Mouse (Mus musculus): ENCODE data around the gene Hspa5.

Hspa5 gene

GRCm38 (mm10) chr2:34771368-34772226 lies at the start of gene Hspa5:
Gene Hspa5 (plus strand): TSS chr2:34771970.
- Histone ChIP-seq H3K27me3 (ENCODE audit: control insufficient read depth, insufficient read depth, low read length, poor library complexity, severe bottlenecking) (no peaks in the 10 kb centered on the region), H3K36me3 (ENCODE audit: control insufficient read depth, insufficient read depth, low read length, poor library complexity, severe bottlenecking) (peaks cover 23% of the 10 kb centered on the region)
- peak; percentile 100 for DNase-seq (ENCODE audit: low read depth, low spot score)

- no peak for DNase-seq (ENCODE audit: low read depth, low spot score)
- H3K36me3 ChIP-seq (ENCODE audit: control insufficient read depth, insufficient read depth, low read length, poor library complexity, severe bottlenecking) = peaks cover 17% of the 10 kb centered on the region
Measured at GRCm38 (mm10) chr2:34725269-34725668, 46.5 kb upstream of the Hspa5 start.

GRCm38 (mm10) chr2:34727045-34727728 lies 44.6 kb upstream of the Hspa5 start:
- Histone ChIP-seq H3K27me3 (ENCODE audit: control insufficient read depth, insufficient read depth, low read length, poor library complexity, severe bottlenecking) (no peaks in the 10 kb centered on the region), H3K36me3 (ENCODE audit: control insufficient read depth, insufficient read depth, low read length, poor library complexity, severe bottlenecking) (peaks cover 12% of the 10 kb centered on the region)
- DNase-seq (ENCODE audit: low read depth, low spot score) = no peak

More at GRCm38 (mm10) chr2:34725269-34725668, 46.5 kb upstream of the Hspa5 start:
- no peaks in the 10 kb centered on the region for H3K27me3 ChIP-seq (ENCODE audit: control insufficient read depth, insufficient read depth, low read length, poor library complexity, severe bottlenecking)

GRCm38 (mm10) chr2:34736626-34737025 lies 35.1 kb upstream of the Hspa5 start:
- Histone ChIP-seq H3K36me3 (ENCODE audit: control insufficient read depth, insufficient read depth, low read length, poor library complexity, severe bottlenecking) (no peaks in the 10 kb centered on the region), H3K27me3 (ENCODE audit: control insufficient read depth, insufficient read depth, low read length, poor library complexity, severe bottlenecking) (no peaks in the 10 kb centered on the region)
- no peak for DNase-seq (ENCODE audit: low read depth, low spot score)

GRCm38 (mm10) chr2:34737911-34738310 lies 33.9 kb upstream of the Hspa5 start:
- DNase-seq (ENCODE audit: low read depth, low spot score) = no peak
- no peaks in the 10 kb centered on the region for H3K27me3 ChIP-seq (ENCODE audit: control insufficient read depth, insufficient read depth, low read length, poor library complexity, severe bottlenecking)
- H3K36me3 ChIP-seq (ENCODE audit: control insufficient read depth, insufficient read depth, low read length, poor library complexity, severe bottlenecking) = 0 out of 2 replicates have a peak, but pooled peaks cover 1% of the 10 kb centered on the region

GRCm38 (mm10) chr2:34739684-34740391 lies 31.9 kb upstream of the Hspa5 start:
- 0 out of 2 replicates have a peak, but pooled peaks cover 1% of the 10 kb centered on the region for H3K36me3 ChIP-seq (ENCODE audit: control insufficient read depth, insufficient read depth, low read length, poor library complexity, severe bottlenecking)
- DNase-seq (ENCODE audit: low read depth, low spot score) = no peak
- H3K27me3 ChIP-seq (ENCODE audit: control insufficient read depth, insufficient read depth, low read length, poor library complexity, severe bottlenecking) = no peaks in the 10 kb centered on the region

GRCm38 (mm10) chr2:34741390-34742159 lies 30.2 kb upstream of the Hspa5 start:
- H3K36me3 ChIP-seq (ENCODE audit: control insufficient read depth, insufficient read depth, low read length, poor library complexity, severe bottlenecking) = 0 out of 2 replicates have a peak, but pooled peaks cover 1% of the 10 kb centered on the region
- DNase-seq (ENCODE audit: low read depth, low spot score) = no peak
- no peaks in the 10 kb centered on the region for H3K27me3 ChIP-seq (ENCODE audit: control insufficient read depth, insufficient read depth, low read length, poor library complexity, severe bottlenecking)

GRCm38 (mm10) chr2:34742675-34743074 lies 29.1 kb upstream of the Hspa5 start:
- no peak for DNase-seq (ENCODE audit: low read depth, low spot score)
- no peaks in the 10 kb centered on the region for H3K27me3 ChIP-seq (ENCODE audit: control insufficient read depth, insufficient read depth, low read length, poor library complexity, severe bottlenecking)
- H3K36me3 ChIP-seq (ENCODE audit: control insufficient read depth, insufficient read depth, low read length, poor library complexity, severe bottlenecking) = 0 out of 2 replicates have a peak, but pooled peaks cover 1% of the 10 kb centered on the region

- H3K36me3 ChIP-seq (ENCODE audit: control insufficient read depth, insufficient read depth, low read length, poor library complexity, severe bottlenecking) = 0 out of 2 replicates have a peak, but pooled peaks cover 1% of the 10 kb centered on the region
- no peak for DNase-seq (ENCODE audit: low read depth, low spot score)
Measured at GRCm38 (mm10) chr2:34744476-34744875, 27.3 kb upstream of the Hspa5 start.

GRCm38 (mm10) chr2:34745673-34746072 lies 26.1 kb upstream of the Hspa5 start:
- Histone ChIP-seq H3K36me3 (ENCODE audit: control insufficient read depth, insufficient read depth, low read length, poor library complexity, severe bottlenecking) (0 out of 2 replicates have a peak, but pooled peaks cover 1% of the 10 kb centered on the region), H3K27me3 (ENCODE audit: control insufficient read depth, insufficient read depth, low read length, poor library complexity, severe bottlenecking) (no peaks in the 10 kb centered on the region)
- DNase-seq (ENCODE audit: low read depth, low spot score) = no peak

More at GRCm38 (mm10) chr2:34744476-34744875, 27.3 kb upstream of the Hspa5 start:
- H3K27me3 ChIP-seq (ENCODE audit: control insufficient read depth, insufficient read depth, low read length, poor library complexity, severe bottlenecking) = no peaks in the 10 kb centered on the region

GRCm38 (mm10) chr2:34748479-34748878 lies 23.3 kb upstream of the Hspa5 start:
- H3K27me3 ChIP-seq (ENCODE audit: control insufficient read depth, insufficient read depth, low read length, poor library complexity, severe bottlenecking) = no peaks in the 10 kb centered on the region
- no peaks in the 10 kb centered on the region for H3K36me3 ChIP-seq (ENCODE audit: control insufficient read depth, insufficient read depth, low read length, poor library complexity, severe bottlenecking)
- DNase-seq (ENCODE audit: low read depth, low spot score) = no peak

- no peak for DNase-seq (ENCODE audit: low read depth, low spot score)
- H3K36me3 ChIP-seq (ENCODE audit: control insufficient read depth, insufficient read depth, low read length, poor library complexity, severe bottlenecking) = no peaks in the 10 kb centered on the region
Measured at GRCm38 (mm10) chr2:34750245-34750644, 21.5 kb upstream of the Hspa5 start.

GRCm38 (mm10) chr2:34753811-34754550 lies 17.8 kb upstream of the Hspa5 start:
- Histone ChIP-seq H3K36me3 (ENCODE audit: control insufficient read depth, insufficient read depth, low read length, poor library complexity, severe bottlenecking) (no peaks in the 10 kb centered on the region), H3K27me3 (ENCODE audit: control insufficient read depth, insufficient read depth, low read length, poor library complexity, severe bottlenecking) (no peaks in the 10 kb centered on the region)
- DNase-seq (ENCODE audit: low read depth, low spot score) = peak; percentile 91

More at GRCm38 (mm10) chr2:34750245-34750644, 21.5 kb upstream of the Hspa5 start:
- H3K27me3 ChIP-seq (ENCODE audit: control insufficient read depth, insufficient read depth, low read length, poor library complexity, severe bottlenecking) = no peaks in the 10 kb centered on the region

Data from splenic B cell, adult 2 months (primary cell).